Mouse (Mus musculus) embryo, embryonic 10 days (tissue): ENCODE measurements around the gene Nipsnap2.
"Not testable (repeated sequence)": the region's sequence is repeated elsewhere in the genome, so short reads cannot be mapped to it uniquely, and the experiment has no call there.

Experiments
- DNase-seq: peaks from one replicate; pipeline ENCODE4 v3.0.0-alpha.2; 2015; ENCODE audit warnings: low spot score

The Nipsnap2 gene

GRCm38 (mm10) chr5:129724834-129725773 is at the start of gene Nipsnap2:
Gene Nipsnap2 (plus strand): TSS chr5:129725063.
- DNase-seq: peak; percentile 89

- not testable (repeated sequence) for DNase-seq
Observed at GRCm38 (mm10) chr5:129685141-129685540, 39.7 kb upstream of the Nipsnap2 start.

GRCm38 (mm10) chr5:129687621-129688020 is 37.2 kb upstream of the Nipsnap2 start:
- no peak for DNase-seq

- no peak for DNase-seq
Observed at GRCm38 (mm10) chr5:129690528-129690927, 34.3 kb upstream of the Nipsnap2 start.

GRCm38 (mm10) chr5:129700506-129700905 is 24.4 kb upstream of the Nipsnap2 start:
- DNase-seq: peak; percentile 17

- no peak for DNase-seq
Observed at GRCm38 (mm10) chr5:129701706-129702105, 23.2 kb upstream of the Nipsnap2 start.

GRCm38 (mm10) chr5:129703368-129703767 is 21.5 kb upstream of the Nipsnap2 start:
- no peak for DNase-seq

- DNase-seq: no peak
Observed at GRCm38 (mm10) chr5:129708412-129708811, 16.5 kb upstream of the Nipsnap2 start, which contains the start of gene Sept14. Gene Sept14 (minus strand): TSS chr5:129708512.

- peak; percentile 98 for DNase-seq
Observed at GRCm38 (mm10) chr5:129715326-129715861, 9.5 kb upstream of the Nipsnap2 start, which contains the start of gene Mrps17. Gene Mrps17 (plus strand): TSS chr5:129715497.

- no peak for DNase-seq
Observed at GRCm38 (mm10) chr5:129717016-129717415, 7.8 kb upstream of the Nipsnap2 start.

GRCm38 (mm10) chr5:129720176-129720575 is 4.7 kb upstream of the Nipsnap2 start:
- DNase-seq: no peak

GRCm38 (mm10) chr5:129724268-129724667 is 595 bp upstream of the Nipsnap2 start:
- DNase-seq: no peak

- DNase-seq: peak; percentile 21
Observed at GRCm38 (mm10) chr5:129725774-129726392, 1.0 kb downstream of the Nipsnap2 start.

- DNase-seq: no peak
Observed at GRCm38 (mm10) chr5:129726784-129727183, 1.9 kb downstream of the Nipsnap2 start.

GRCm38 (mm10) chr5:129729286-129729685 is 4.4 kb downstream of the Nipsnap2 start:
- DNase-seq: no peak

- DNase-seq: no peak
Observed at GRCm38 (mm10) chr5:129730344-129730743, 5.5 kb downstream of the Nipsnap2 start.

- no peak for DNase-seq
Observed at GRCm38 (mm10) chr5:129731021-129731420, 6.2 kb downstream of the Nipsnap2 start.

- peak; percentile 51 for DNase-seq
Observed at GRCm38 (mm10) chr5:129740976-129741375, 16.1 kb downstream of the Nipsnap2 start.

- DNase-seq: no peak
Observed at GRCm38 (mm10) chr5:129742903-129743488, 18.1 kb downstream of the Nipsnap2 start.

GRCm38 (mm10) chr5:129744050-129744449 is 19.2 kb downstream of the Nipsnap2 start:
- DNase-seq: no peak

- no peak for DNase-seq
Observed at GRCm38 (mm10) chr5:129756886-129757285, 32.0 kb downstream of the Nipsnap2 start.

- no peak for DNase-seq
Observed at GRCm38 (mm10) chr5:129759929-129760480, 35.1 kb downstream of the Nipsnap2 start.
